Mouse (Mus musculus): ENCODE results near the gene Copz2.

Copz2 gene

DNA sequence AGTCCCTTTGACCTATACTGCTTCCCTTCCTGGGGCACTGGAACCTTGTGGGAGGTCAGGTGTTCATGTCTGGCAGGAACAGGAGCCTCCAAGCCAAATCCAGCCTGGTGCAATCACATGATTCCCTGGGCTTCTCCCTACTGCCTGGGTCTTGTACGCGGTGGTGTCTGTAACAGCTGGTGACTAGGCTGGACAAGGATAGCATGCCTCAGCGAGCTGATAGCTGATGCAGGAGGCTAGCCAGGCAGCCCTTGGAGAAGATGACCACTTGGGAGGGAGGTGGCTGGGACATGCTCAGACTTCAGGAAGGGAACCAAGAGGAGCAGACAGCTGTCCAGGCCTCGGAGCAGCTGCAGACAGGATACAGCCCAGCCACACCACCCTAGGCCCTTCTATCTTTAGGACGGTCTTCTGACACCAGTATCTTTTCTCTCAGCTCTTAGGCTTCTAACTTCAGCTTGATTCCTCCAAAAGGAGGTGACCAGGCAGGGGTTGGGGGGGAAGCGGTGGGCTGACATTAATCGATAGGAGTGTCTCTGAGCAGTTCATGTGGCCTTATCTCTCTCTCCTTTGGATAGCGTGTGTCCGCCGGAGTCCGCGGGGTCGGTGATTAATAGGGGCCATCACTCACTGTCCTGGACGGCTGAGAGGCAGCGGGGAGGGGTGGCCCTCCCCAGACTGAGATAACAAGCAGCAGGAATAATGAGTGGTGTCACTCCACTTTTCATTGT lies 56.9 kb downstream of the Copz2 start:
- DNase-seq (ENCODE audit: low spot score) = no peak

DNA sequence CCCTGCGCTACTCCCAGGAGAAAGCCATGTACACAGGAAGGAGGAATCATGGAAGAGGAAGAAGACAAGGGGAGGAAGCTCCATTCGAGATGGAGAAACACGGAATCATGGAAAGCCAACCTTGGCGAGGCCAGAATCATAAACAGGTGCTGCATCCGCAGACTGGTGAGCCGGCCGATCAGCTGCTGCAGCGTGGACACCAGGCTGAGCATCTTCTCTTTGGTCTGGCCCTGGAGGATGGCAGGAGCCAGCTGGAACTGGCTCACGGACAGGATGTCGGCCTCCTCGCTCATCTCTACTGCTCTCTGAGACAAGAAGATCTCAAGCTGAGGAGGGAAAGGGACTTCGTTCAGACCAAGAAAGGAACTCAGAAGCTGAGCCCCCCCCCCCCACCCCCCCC lies 58.9 kb downstream of the Copz2 start:
- no peak for DNase-seq (ENCODE audit: low spot score)

DNA sequence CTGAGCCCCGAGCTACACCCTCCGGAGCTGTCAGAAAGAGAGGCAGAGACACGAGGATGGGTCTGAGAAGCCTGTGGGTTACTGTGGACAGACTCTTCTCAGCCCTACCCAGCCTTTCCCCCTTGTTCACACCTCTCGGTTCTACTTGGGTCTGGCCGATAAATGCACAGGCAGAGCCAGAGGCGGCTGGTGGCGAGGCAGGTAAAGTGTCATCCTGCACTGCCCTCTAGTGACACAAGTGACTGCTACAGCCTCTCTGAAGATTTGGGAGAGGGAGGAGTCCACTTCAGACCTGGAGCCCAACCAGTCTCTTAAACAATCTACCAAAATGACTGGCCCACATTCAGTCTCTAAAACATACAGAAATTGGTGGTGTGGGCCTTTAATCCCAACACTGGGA lies 60.3 kb downstream of the Copz2 start:
- no peak for DNase-seq (ENCODE audit: low spot score)
